Mouse (Mus musculus) frontal cortex, postnatal 25 days (tissue): ENCODE results near the gene Slc25a19.

ENCODE experiments used
- DNase-seq, 2 experiments: peaks; one replicate each; pipeline ENCODE4 v3.0.0; 2022; ENCODE audit warnings: low spot score in 2 of 2

Gene Slc25a19

DNA sequence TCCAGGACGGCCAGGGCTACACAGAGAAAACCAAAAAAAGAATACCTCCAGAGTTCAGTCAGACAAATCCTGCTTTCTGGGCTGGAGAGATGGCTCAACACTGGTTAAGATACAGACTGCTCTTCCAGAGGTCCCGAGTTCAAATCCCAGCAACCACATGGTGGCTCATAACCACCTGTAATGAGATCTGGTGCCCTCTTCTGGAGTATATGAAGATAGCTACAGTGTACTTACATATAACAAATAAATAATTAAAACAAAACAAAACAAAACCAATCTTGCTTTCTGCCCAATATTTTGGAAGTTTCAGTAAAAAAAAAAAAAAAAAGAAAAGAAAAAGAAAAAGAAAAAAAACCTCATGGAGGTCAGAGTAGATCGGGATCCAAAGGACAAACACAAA is 32.9 kb downstream of the Slc25a19 start:
- no peak for DNase-seq

DNA sequence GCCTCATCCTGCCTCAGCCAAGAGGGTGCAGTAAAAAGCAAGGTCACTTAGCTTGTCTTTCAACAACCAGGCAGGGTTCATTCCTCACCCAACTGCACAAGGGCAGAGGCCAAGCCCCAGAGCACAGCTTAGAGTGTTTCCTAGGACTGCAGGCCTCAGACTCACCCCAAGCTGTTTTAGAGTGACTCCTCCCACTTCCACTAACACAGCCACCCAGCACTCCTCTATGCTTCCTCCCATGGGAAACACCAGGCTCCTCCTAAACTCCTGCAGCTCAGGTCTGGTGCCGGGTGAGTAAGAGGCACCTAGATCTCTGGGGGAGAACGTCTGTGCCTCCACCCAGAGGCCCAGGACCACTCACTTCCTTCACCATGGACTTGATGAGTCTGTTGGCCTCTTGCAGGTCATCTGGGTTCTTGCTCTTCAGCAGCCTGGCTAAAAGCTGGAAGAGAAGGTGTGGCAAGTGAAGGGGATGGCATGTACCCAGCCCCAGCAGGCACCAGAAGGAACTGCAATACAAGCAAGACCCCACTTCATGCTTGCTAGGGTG is 37.5 kb downstream of the Slc25a19 start:
- no peak for DNase-seq

DNA sequence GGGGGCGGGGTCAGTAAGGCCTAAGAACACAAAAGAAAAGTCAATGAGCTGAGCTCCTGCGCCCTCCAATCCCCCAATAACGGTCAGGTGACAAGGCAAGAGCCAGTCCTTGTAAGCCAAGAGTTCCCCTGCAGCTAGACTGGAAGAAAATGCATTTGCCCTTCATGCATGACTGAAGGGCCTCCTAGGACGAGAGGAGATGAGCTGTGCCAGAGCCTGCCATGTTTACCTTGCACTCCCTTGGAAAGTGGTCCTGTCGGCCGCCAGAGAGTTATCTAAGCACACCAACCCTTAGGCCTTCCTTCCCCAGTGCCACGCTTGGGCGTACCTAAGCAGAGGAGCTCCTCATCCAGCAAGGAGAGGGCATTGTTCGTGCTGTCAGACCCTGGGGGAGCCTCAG is 40.1 kb downstream of the Slc25a19 start:
- no peak for DNase-seq

DNA sequence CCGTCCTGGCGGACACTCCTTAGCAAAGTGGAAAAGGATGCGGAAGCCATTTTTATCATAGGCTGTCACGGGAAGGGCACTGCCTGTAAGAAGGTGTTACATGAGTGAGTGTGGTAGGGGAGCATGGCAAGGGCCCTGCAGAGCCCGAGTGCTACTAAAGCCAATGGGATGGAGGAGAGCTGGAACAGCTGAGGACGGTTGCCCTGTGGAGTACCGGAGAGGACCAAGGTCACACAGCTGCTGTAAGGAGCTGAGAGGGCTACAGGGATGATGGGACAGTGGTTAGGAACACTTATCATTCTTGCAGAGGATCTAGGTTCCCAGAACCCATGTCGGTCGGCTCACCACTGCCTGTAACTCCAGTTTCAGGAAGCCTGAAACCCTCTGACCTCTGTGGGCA is 41.7 kb downstream of the Slc25a19 start:
- no peak for DNase-seq

DNA sequence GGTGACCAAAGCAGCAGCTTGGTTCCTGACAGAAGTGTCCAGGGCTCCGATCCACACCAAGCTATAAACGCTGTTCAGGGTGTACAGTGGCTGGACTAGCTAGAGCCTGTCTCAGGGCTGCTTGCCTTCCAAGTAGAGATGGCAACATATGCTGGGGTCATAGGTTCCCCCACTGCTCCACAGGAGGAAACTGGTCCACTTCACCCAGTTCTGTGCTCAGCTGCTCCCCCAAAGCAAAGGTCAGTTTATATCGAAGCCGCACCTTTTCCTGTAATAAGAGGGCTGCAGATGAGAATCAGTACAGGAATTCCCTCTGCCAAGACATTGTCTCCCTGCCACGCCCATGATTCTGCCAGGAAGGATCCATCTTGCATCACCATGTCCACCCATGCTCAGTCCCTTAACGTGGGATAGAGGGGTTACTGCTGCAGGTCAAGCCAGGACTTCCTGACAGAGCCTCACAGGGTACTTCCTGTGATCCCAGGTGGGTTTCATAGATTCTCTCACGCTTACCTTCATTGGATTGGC is 42.5 kb downstream of the Slc25a19 start:
- DNase-seq: no peak

DNA sequence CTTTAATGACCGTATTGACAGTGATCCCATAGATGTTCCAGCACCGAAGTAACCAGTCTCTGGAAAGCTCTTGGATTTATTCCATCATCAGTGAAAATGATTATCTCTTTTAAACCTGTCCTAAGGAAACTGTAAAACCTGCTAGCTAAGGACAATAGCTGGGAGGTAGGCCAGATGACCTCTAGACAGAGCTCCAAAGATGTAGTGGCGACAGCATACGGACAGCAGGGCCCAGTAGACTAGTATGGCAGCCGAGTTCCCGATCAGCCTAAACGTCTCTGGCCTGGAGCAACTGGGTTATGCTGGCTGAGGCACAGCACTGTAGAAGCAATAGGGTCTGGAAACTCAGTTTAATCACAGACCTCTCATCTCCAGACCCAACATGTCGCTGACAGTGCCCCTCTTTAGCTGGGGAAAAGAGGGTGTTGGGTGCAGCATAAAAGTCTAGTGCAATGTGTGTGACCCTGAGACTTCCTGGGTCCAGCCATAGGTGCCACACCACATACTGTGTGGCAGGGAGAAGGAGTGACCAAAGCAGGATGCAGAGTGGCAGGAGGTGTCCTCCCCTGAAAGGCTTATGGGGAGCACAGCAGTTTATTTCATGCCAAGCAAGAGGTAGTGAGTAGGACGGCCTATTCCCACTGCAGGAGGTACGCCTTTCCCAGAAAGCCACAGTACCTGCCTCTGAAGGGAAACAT is 43.6 kb downstream of the Slc25a19 start:
- no peak for DNase-seq

DNA sequence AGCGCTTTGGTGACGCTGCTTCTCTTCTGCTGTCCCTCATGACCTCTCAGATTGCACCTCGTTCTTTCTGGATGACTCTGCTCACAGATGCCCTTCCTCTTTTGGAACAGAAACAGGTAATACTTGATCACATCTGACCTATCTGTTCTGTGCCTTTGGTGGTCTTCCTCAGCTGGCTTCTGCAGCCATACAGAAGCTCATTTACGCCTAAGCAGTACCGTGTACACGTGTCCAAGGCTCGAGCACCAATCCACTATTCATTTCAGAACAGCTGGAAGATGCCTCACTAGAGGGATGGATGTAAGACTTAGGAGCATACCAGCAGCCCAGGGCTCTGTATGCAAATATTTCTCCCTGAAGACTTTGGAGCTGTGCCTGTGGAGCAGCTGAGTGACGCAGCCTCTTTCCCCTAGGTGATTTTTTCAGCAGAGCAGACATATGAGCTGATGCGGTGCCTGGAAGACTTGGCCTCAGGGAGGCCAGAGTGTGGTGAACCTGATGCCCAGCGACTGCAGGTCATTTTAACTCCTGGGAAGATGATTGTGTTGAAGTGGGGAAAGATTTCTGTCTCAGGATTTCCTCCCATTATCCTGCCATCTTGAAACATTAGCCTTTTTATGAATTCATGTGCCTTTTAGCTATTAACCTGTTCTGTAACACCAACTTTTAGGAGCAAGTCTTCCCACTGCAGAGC is 45.0 kb downstream of the Slc25a19 start:
- no peak for DNase-seq

DNA sequence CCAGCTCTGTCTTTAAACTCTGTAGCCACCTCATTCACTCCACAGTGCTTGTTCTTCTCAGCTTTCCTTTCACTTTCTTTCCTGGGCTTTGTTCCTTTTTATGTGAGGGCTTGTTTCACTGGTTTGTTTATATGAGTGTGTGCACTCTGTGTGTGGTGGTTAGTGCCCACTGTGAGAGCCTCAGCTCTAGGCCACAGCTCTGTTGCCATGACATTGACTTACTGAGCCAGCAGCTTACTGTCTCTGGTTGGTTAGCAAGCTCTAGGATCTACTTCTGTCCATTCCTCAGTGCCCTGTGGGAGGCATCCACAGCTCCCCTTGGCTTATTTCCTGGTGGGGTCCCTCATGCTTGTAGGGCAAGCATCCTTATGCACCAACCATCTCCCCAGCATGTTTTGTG is 49.0 kb downstream of the Slc25a19 start:
- no peak for DNase-seq

DNA sequence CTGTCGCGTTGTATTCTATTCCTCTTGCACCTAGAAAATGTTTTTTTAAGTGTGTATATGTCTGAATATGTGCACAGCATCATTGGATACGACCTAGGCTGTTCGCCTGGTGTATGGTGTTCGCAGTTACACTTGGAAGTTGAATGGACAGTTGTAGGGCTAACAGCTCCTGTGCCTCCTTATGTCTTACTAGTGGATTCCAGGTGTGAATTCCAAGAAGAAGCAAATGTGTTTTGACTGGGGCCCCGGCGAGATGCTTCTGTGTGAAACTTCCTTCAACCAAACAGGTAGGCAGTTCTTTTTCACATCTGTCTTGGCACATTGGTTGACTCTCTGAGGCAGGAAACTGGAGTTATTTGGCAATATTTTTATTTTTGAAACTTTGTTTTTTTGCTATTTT is 63.1 kb downstream of the Slc25a19 start:
- no peak for DNase-seq
